Comparison of ENCODE assay signal across 11 mouse cellular contexts in genomic region chr8:13204371-13205140, GRCm38 (mm10). TPM values are rescaled to one million over a fixed set of nuclear protein-coding genes. Genes with fewer than 3 reads are reported as not detected.
DNase-seq lines count a peak whose midpoint lies in the region; ATAC-seq and TF ChIP-seq lines count a peak whose summit lies in the region.
"Had no signal": no experiment of that assay in that cellular context is flagged by ENCODE, and none has a peak within 500 bp of the region (broad histone marks: within the 10 kb centered on the region; RNA-seq: fewer than 3 reads in every experiment).

No protein-coding gene starts in this region.

- H3K27me3 ChIP-seq in ES-Bruce4 (ENCODE audit: control insufficient read depth, insufficient read depth, low read length, poor library complexity, severe bottlenecking) = no peaks in the 10 kb centered on the region
- peaks cover 30% of the 10 kb centered on the region for H3K27me3 ChIP-seq in midbrain, embryonic 13.5 days

- peaks cover 15% of the 10 kb centered on the region for H3K4me1 ChIP-seq in ES-Bruce4 (ENCODE audit: control insufficient read depth, insufficient read depth, low read length)
- H3K4me1 ChIP-seq in midbrain, embryonic 13.5 days (replicated peaks) = peaks cover 15% of the 10 kb centered on the region

- 73% methylated on average over 12 of the region's 12 CpGs for WGBS in midbrain, embryonic 13.5 days

- H3K4me2 ChIP-seq in midbrain, embryonic 13.5 days (replicated peaks) = no peak overlapping the region
- H3K4me2 ChIP-seq: neural tube, embryonic 12.5 days had no signal

- TF ChIP-seq EP300 in ES-Bruce4 (IDR thresholded peaks at IDR 0.05; ENCODE audit: insufficient read depth, low read depth, low read length) = peak; percentile 41; the same call in 1 of the 2 replicates

- ATAC-seq in granulocyte monocyte progenitor cell, adult 5-6 weeks (replicated peaks; ENCODE audit: poor library complexity, severe bottlenecking) = peak; percentile 51
- no peak for ATAC-seq in midbrain, embryonic 13.5 days

- H3K27ac ChIP-seq in ES-Bruce4 (ENCODE audit: insufficient read depth, low read length) = peak overlapping the region; percentile 81
- no peak overlapping the region for H3K27ac ChIP-seq in midbrain, embryonic 13.5 days
- H3K27ac ChIP-seq: neural tube, embryonic 12.5 days had no signal

- intact Hi-C loops in heart, postnatal 10 days (cut with DNase I) = no loop called here

- TF ChIP-seq CTCF in ES-Bruce4 (IDR thresholded peaks at IDR 0.05; ENCODE audit: low read depth, low read length) = no peak

- H3K9ac ChIP-seq in ES-Bruce4 (ENCODE audit: low read depth, poor library complexity, severe bottlenecking) = peak overlapping the region; percentile 9
- H3K9ac ChIP-seq in midbrain, embryonic 13.5 days (replicated peaks) = no peak overlapping the region
- H3K9ac ChIP-seq: neural tube, embryonic 12.5 days had no signal

- no peaks in the 10 kb centered on the region for H3K36me3 ChIP-seq in ES-Bruce4 (ENCODE audit: control insufficient read depth, insufficient read depth, low read length, poor library complexity, severe bottlenecking)
- H3K36me3 ChIP-seq in midbrain, embryonic 13.5 days = no peaks in the 10 kb centered on the region
- H3K36me3 ChIP-seq: neural tube, embryonic 12.5 days had no signal

- peaks cover 5% of the 10 kb centered on the region; the same call in 1 of the 2 replicates for H3K9me3 ChIP-seq in ES-Bruce4 (replicated peaks; ENCODE audit: control insufficient read depth, insufficient read depth, low read length, poor library complexity, severe bottlenecking)
- H3K9me3 ChIP-seq in midbrain, embryonic 13.5 days = no peaks in the 10 kb centered on the region
- H3K9me3 ChIP-seq: neural tube, embryonic 12.5 days had no signal

- TF ChIP-seq POLR2A in ES-Bruce4 (IDR thresholded peaks at IDR 0.05; ENCODE audit: insufficient read depth, low read length) = no peak

- no peak overlapping the region for H3K4me3 ChIP-seq in ES-Bruce4 (ENCODE audit: low read depth, low read length)
- no peak overlapping the region for H3K4me3 ChIP-seq in midbrain, embryonic 13.5 days (replicated peaks)
- H3K4me3 ChIP-seq: neural tube, embryonic 12.5 days had no signal

- DNase-seq in heart, adult 11 months = peak; percentile 94
- no peak for DNase-seq in heart, postnatal 10 days
- DNase-seq in lung, postnatal 10 days = peak; percentile 70
- DNase-seq in retina, embryonic 14.5 days (ENCODE audit: low spot score) = no peak
- DNase-seq in thymus, postnatal 4 days = no peak
- DNase-seq: embryo, embryonic 11 days had no signal

RNA-seq across cellular contexts. Expression of gene Grtp1, which starts 4.1 kb away (rescaled TPM):
- 1 to 10 TPM; 2.5 to 2.6 TPM for total RNA-seq in heart, postnatal 10 days (2021)
- polyA plus RNA-seq in ES-Bruce4 (2011; ENCODE audit: insufficient read depth, insufficient read length, low read depth, missing spikeins) = 29.0 and 35.2 TPM in 2 replicates
- not detected in 2 replicates for total RNA-seq in granulocyte monocyte progenitor cell, adult 5-6 weeks (2014; fragmentation: Nextera tagmentation)
- total RNA-seq in granulocyte monocyte progenitor cell, adult 5-6 weeks (2017) = 0.56 TPM in 1 of 2 replicates, not detected in the other
- polyA plus RNA-seq in midbrain, embryonic 13.5 days (2015; fragmentation: Nextera tagmentation; extraction: Ambion mirVana) = 15.0 and 17.9 TPM in 2 replicates

RNA-seq across cellular contexts. Expression of gene Lamp1, which starts 45.6 kb away (rescaled TPM):
- 100 to 1,000 TPM; 310 to 323 TPM for total RNA-seq in heart, postnatal 10 days (2021)
- polyA plus RNA-seq in ES-Bruce4 (2011; ENCODE audit: insufficient read depth, insufficient read length, low read depth, missing spikeins) = 231 and 247 TPM in 2 replicates
- 251 and 283 TPM in 2 replicates for total RNA-seq in granulocyte monocyte progenitor cell, adult 5-6 weeks (2014; fragmentation: Nextera tagmentation)
- 269 and 301 TPM in 2 replicates for total RNA-seq in granulocyte monocyte progenitor cell, adult 5-6 weeks (2017)
- polyA plus RNA-seq in midbrain, embryonic 13.5 days (2015; fragmentation: Nextera tagmentation; extraction: Ambion mirVana) = 223 and 242 TPM in 2 replicates

RNA-seq across cellular contexts. Expression of gene Adprhl1, which starts 49.4 kb away (rescaled TPM):
- 100 to 1,000 TPM; 418 to 470 TPM for total RNA-seq in heart, postnatal 10 days (2021)
- not detected in 2 replicates for polyA plus RNA-seq in ES-Bruce4 (2011; ENCODE audit: insufficient read depth, insufficient read length, low read depth, missing spikeins)
- not detected in 2 replicates for total RNA-seq in granulocyte monocyte progenitor cell, adult 5-6 weeks (2014; fragmentation: Nextera tagmentation)
- total RNA-seq in granulocyte monocyte progenitor cell, adult 5-6 weeks (2017) = not detected in 2 replicates
- polyA plus RNA-seq in midbrain, embryonic 13.5 days (2015; fragmentation: Nextera tagmentation; extraction: Ambion mirVana) = 0.23 TPM in 1 of 2 replicates, not detected in the other
- polyA plus RNA-seq: limb, embryonic 11.5 days had no signal

Comparison
In these comparisons a context has a peak if more than half of its experiments do, and no peak if none do; other contexts are left out.
1. DNase-seq: peak in heart, adult 11 months (single experiment) and lung, postnatal 10 days (single experiment); none in heart, postnatal 10 days (0 of 2), retina, embryonic 14.5 days (single experiment) and thymus, postnatal 4 days (single experiment).
2. RNA of gene Adprhl1, which starts 49.4 kb away (total RNA-seq): 418 to 470 TPM in heart, postnatal 10 days; not detected in granulocyte monocyte progenitor cell, adult 5-6 weeks; every median in the first group is over 100 times any median in the second.